Mouse (Mus musculus) bone marrow macrophage, adult 2 months (primary cell): ENCODE measurements around the gene Cldn9.

Experiments used
- CTCF ChIP-seq: IDR thresholded peaks from 2 replicates; pipeline ENCODE4 v1.5.1; 2012; ENCODE audit warnings: low read depth, mild to moderate bottlenecking, low read length, moderate library complexity
- POLR2A ChIP-seq: IDR thresholded peaks from 2 replicates; pipeline ENCODE4 v1.6.1; 2012; ENCODE audit warnings: mild to moderate bottlenecking, low read depth, low read length, borderline replicate concordance

DNA sequence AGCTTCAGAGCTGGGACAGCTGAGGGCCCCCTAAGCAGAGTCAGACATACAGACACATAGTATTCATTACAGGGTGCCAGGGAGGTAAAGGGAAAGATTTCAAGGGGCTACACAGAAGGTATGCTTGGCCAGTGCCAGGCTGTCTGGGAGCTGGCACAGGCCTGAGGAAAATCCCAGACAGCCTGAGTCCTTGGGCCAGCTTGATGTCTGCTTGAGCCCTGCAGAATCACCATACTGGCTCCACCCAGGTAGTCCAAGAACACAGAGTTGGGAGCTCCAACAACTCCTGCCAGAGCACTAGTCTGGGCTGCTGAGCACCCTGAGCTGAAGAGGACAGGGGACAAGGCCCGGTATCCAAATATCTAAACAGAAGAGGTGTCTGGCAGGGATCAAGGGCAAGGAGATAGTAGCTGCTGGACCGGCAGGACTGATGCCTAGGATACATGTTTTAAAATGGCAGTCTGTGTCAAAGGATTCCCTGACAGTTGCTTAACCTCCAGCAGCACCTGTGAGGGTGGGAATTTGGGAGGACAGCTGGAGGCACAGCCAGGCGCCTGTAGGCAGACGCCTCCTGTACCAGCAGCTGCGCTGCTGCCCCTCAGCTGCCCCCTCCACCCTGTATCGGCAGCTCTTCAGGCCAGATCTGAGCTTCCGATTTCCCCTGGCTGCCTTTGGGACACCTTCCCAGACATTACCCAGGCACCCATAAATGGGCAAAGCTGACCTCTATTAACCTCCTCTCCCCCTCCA is 38.7 kb upstream of the Cldn9 start, which contains the start of gene 1520401A03Rik:
- no peak for TF ChIP-seq CTCF
- no peak for TF ChIP-seq POLR2A
